23 mouse cellular contexts compared by ENCODE assay signal in genomic region chr12:83527816-83528215, GRCm38 (mm10). TPM values are rescaled to one million over a fixed set of nuclear protein-coding genes. Genes with fewer than 3 reads are reported as not detected.
DNase-seq lines count a peak whose midpoint lies in the region; ATAC-seq and TF ChIP-seq lines count a peak whose summit lies in the region.
"Had no signal": no experiment of that assay in that cellular context is flagged by ENCODE, and none has a peak within 500 bp of the region (broad histone marks: within the 10 kb centered on the region; RNA-seq: fewer than 3 reads in every experiment).

No protein-coding gene starts in this region.

- 50% methylated on average over 6 of the region's 6 CpGs for WGBS in embryonic facial prominence, embryonic 11.5 days
- WGBS in stomach, postnatal 0 days = 62% methylated on average over 6 of the region's 6 CpGs
- 55% methylated on average over 6 of the region's 6 CpGs for WGBS in hindbrain, embryonic 16.5 days

- TF ChIP-seq EP300 in stomach, postnatal 0 days (optimal IDR thresholded peaks at IDR 0.05) = no peak

- peaks cover 66% of the 10 kb centered on the region for H3K36me3 ChIP-seq in megakaryocyte, embryonic 14.5 days (replicated peaks; ENCODE audit: low read length)
- H3K36me3 ChIP-seq in embryonic facial prominence, embryonic 11.5 days (replicated peaks; ENCODE audit: control insufficient read depth, insufficient read depth, low read depth, low read length) = no peaks in the 10 kb centered on the region
- H3K36me3 ChIP-seq in stomach, postnatal 0 days (ENCODE audit: control insufficient read depth, insufficient read depth, low read length) = no peaks in the 10 kb centered on the region
- 0 out of 2 replicates have a peak, but pooled peaks cover 3% of the 10 kb centered on the region for H3K36me3 ChIP-seq in hindbrain, embryonic 16.5 days (ENCODE audit: control insufficient read depth, insufficient read depth, low read length)

- H3K9ac ChIP-seq in embryonic facial prominence, embryonic 11.5 days (replicated peaks; ENCODE audit: low read length) = no peak overlapping the region
- H3K9ac ChIP-seq in stomach, postnatal 0 days (ENCODE audit: low read length) = no peak overlapping the region
- no peak overlapping the region for H3K9ac ChIP-seq in hindbrain, embryonic 16.5 days (ENCODE audit: low read depth, low read length)
- H3K9ac ChIP-seq: forebrain, embryonic 15.5 days; hindbrain, embryonic 15.5 days; intestine, embryonic 15.5 days; liver, postnatal 0 days; neural tube, embryonic 13.5 days had no signal

- H3K4me1 ChIP-seq in megakaryocyte, embryonic 14.5 days = peaks cover 83% of the 10 kb centered on the region
- no peaks in the 10 kb centered on the region for H3K4me1 ChIP-seq in embryonic facial prominence, embryonic 11.5 days (ENCODE audit: control insufficient read depth, insufficient read depth, low read length)
- H3K4me1 ChIP-seq in stomach, postnatal 0 days (replicated peaks; ENCODE audit: control insufficient read depth, insufficient read depth) = no peaks in the 10 kb centered on the region; the same call in 1 of the 2 replicates
- 0 out of 2 replicates have a peak, but pooled peaks cover 3% of the 10 kb centered on the region for H3K4me1 ChIP-seq in hindbrain, embryonic 16.5 days (ENCODE audit: control insufficient read depth, insufficient read depth, low read depth, low read length)
- H3K4me1 ChIP-seq: forebrain, embryonic 15.5 days had no signal

- H3K27ac ChIP-seq in embryonic facial prominence, embryonic 11.5 days (replicated peaks; ENCODE audit: low read depth, low read length) = no peak overlapping the region
- no peak overlapping the region for H3K27ac ChIP-seq in stomach, postnatal 0 days (replicated peaks)
- H3K27ac ChIP-seq in hindbrain, embryonic 16.5 days (ENCODE audit: low read depth, low read length) = no peak overlapping the region
- H3K27ac ChIP-seq: forebrain, embryonic 15.5 days; heart, adult 2 months; hindbrain, embryonic 15.5 days; intestine, embryonic 15.5 days; neural tube, embryonic 13.5 days had no signal

- no peak for ATAC-seq in megakaryocyte, adult 5-6 weeks (ENCODE audit: poor library complexity, severe bottlenecking)
- ATAC-seq in embryonic facial prominence, embryonic 11.5 days (replicated peaks; ENCODE audit: insufficient number of reproducible peaks, low FRiP score, low TSS enrichment, low read depth) = no peak
- no peak for ATAC-seq in stomach, postnatal 0 days (ENCODE audit: low FRiP score, low TSS enrichment)
- no peak for ATAC-seq in granulocyte monocyte progenitor cell, adult 5-6 weeks (replicated peaks; ENCODE audit: poor library complexity, severe bottlenecking)
- ATAC-seq in hindbrain, embryonic 16.5 days = no peak
- ATAC-seq: intestine, embryonic 15.5 days; liver, postnatal 0 days had no signal

- no peaks in the 10 kb centered on the region for H3K27me3 ChIP-seq in megakaryocyte, embryonic 14.5 days (replicated peaks)
- H3K27me3 ChIP-seq in embryonic facial prominence, embryonic 11.5 days (ENCODE audit: control insufficient read depth, insufficient read depth, low read length) = no peaks in the 10 kb centered on the region
- no peaks in the 10 kb centered on the region for H3K27me3 ChIP-seq in stomach, postnatal 0 days (ENCODE audit: control insufficient read depth, insufficient read depth, low read length)
- H3K27me3 ChIP-seq in hindbrain, embryonic 16.5 days (replicated peaks; ENCODE audit: control insufficient read depth, insufficient read depth, low read length) = no peaks in the 10 kb centered on the region
- H3K27me3 ChIP-seq: forebrain, embryonic 15.5 days; hindbrain, embryonic 15.5 days; intestine, embryonic 15.5 days; neural tube, embryonic 13.5 days had no signal

- DNase-seq in R1 (ENCODE audit: low read depth, low spot score) = peak; percentile 75
- DNase-seq in embryonic facial prominence, embryonic 11.5 days (ENCODE audit: low spot score) = peak; percentile 6
- peak; percentile 31 for DNase-seq in stomach, postnatal 0 days (ENCODE audit: low spot score)
- no peak for DNase-seq in heart, postnatal 10 days
- DNase-seq: adrenal gland, postnatal 25 days; cerebellum, adult 8-10 months; gastrocnemius, postnatal 10 days; heart, adult 2 months; kidney, adult 8-10 months; kidney, postnatal 10 days; liver, postnatal 0 days; lung, postnatal 10 days; midbrain, embryonic 14.5 days had no signal

- TF ChIP-seq CTCF in stomach, postnatal 0 days (IDR thresholded peaks at IDR 0.05; ENCODE audit: low read depth) = no peak

- intact Hi-C loops in heart, postnatal 10 days (cut with DNase I) = no loop called here

- H3K4me2 ChIP-seq in embryonic facial prominence, embryonic 11.5 days (ENCODE audit: low read depth, low read length) = no peak overlapping the region
- no peak overlapping the region for H3K4me2 ChIP-seq in stomach, postnatal 0 days (replicated peaks; ENCODE audit: low read depth)
- no peak overlapping the region for H3K4me2 ChIP-seq in hindbrain, embryonic 16.5 days (ENCODE audit: low read length)
- H3K4me2 ChIP-seq: forebrain, embryonic 15.5 days; hindbrain, embryonic 15.5 days; intestine, embryonic 15.5 days; liver, embryonic 11.5 days; neural tube, embryonic 13.5 days had no signal

- no peaks in the 10 kb centered on the region for H3K9me3 ChIP-seq in megakaryocyte, embryonic 14.5 days
- H3K9me3 ChIP-seq in embryonic facial prominence, embryonic 11.5 days (replicated peaks; ENCODE audit: control insufficient read depth, low read length) = no peaks in the 10 kb centered on the region
- no peaks in the 10 kb centered on the region for H3K9me3 ChIP-seq in stomach, postnatal 0 days (ENCODE audit: control insufficient read depth, low read length)
- H3K9me3 ChIP-seq in hindbrain, embryonic 16.5 days (ENCODE audit: control insufficient read depth, low read length) = no peaks in the 10 kb centered on the region
- H3K9me3 ChIP-seq: forebrain, embryonic 15.5 days; G1E; hindbrain, embryonic 15.5 days; intestine, embryonic 15.5 days; neural tube, embryonic 13.5 days had no signal

- peak overlapping the region; percentile 44 for H3K4me3 ChIP-seq in megakaryocyte, embryonic 14.5 days (replicated peaks)
- no peak overlapping the region for H3K4me3 ChIP-seq in embryonic facial prominence, embryonic 11.5 days (ENCODE audit: low read depth, low read length)
- H3K4me3 ChIP-seq in stomach, postnatal 0 days (ENCODE audit: low read depth, low read length) = no peak overlapping the region
- no peak overlapping the region for H3K4me3 ChIP-seq in hindbrain, embryonic 16.5 days (ENCODE audit: low read length)
- H3K4me3 ChIP-seq: forebrain, embryonic 15.5 days; heart, adult 2 months; hindbrain, embryonic 15.5 days; intestine, embryonic 15.5 days; neural tube, embryonic 13.5 days had no signal

RNA-seq across cellular contexts. Expression of gene Dcaf4, which starts 7.5 kb away (rescaled TPM):
- 32.1 and 50.2 TPM in 2 replicates for polyA plus RNA-seq in megakaryocyte, embryonic 14.5 days (2012; ENCODE audit: insufficient read depth, low replicate concordance)
- total RNA-seq in megakaryocyte, adult 5-6 weeks (2015) = 3.5 and 5.8 TPM in 2 replicates
- 5.1 and 5.4 TPM in 2 replicates for total RNA-seq in megakaryocyte, adult 5-6 weeks (2017)
- polyA plus RNA-seq in embryonic facial prominence, embryonic 11.5 days (2014; fragmentation: Nextera tagmentation; extraction: Ambion mirVana) = 27.2 and 28.8 TPM in 2 replicates
- polyA plus RNA-seq in stomach, postnatal 0 days (2015; fragmentation: Nextera tagmentation; extraction: Ambion mirVana) = 19.7 and 21.6 TPM in 2 replicates
- 8.5 and 26.0 TPM in 2 replicates for total RNA-seq in granulocyte monocyte progenitor cell, adult 5-6 weeks (2014; fragmentation: Nextera tagmentation)
- total RNA-seq in granulocyte monocyte progenitor cell, adult 5-6 weeks (2017) = 10.7 and 12.4 TPM in 2 replicates
- 47.3 and 48.2 TPM in 2 replicates for polyA plus RNA-seq in hindbrain, embryonic 16.5 days (2015; fragmentation: Nextera tagmentation; extraction: Ambion mirVana)
- total RNA-seq in heart, postnatal 10 days (2021) = 10 to 100 TPM; 18.6 to 19.5 TPM

RNA-seq across cellular contexts. Expression of gene Dpf3, which starts 40.3 kb away (rescaled TPM):
- polyA plus RNA-seq in megakaryocyte, embryonic 14.5 days (2012; ENCODE audit: insufficient read depth, low replicate concordance) = 3.0 TPM in 1 of 2 replicates, not detected in the other
- total RNA-seq in megakaryocyte, adult 5-6 weeks (2015) = 0.36 TPM in 1 of 2 replicates, not detected in the other
- 1.6 and 5.0 TPM in 2 replicates for total RNA-seq in megakaryocyte, adult 5-6 weeks (2017)
- 2.0 and 6.0 TPM in 2 replicates for polyA plus RNA-seq in embryonic facial prominence, embryonic 11.5 days (2014; fragmentation: Nextera tagmentation; extraction: Ambion mirVana)
- 2.6 and 3.0 TPM in 2 replicates for polyA plus RNA-seq in stomach, postnatal 0 days (2015; fragmentation: Nextera tagmentation; extraction: Ambion mirVana)
- total RNA-seq in granulocyte monocyte progenitor cell, adult 5-6 weeks (2014; fragmentation: Nextera tagmentation) = not detected in 2 replicates
- 0.31 and 2.2 TPM in 2 replicates for total RNA-seq in granulocyte monocyte progenitor cell, adult 5-6 weeks (2017)
- 20.9 and 23.2 TPM in 2 replicates for polyA plus RNA-seq in hindbrain, embryonic 16.5 days (2015; fragmentation: Nextera tagmentation; extraction: Ambion mirVana)
- 10 to 100 TPM; 17.3 to 18.1 TPM for total RNA-seq in heart, postnatal 10 days (2021)

Comparison
In these comparisons a context has a peak if more than half of its experiments do, and no peak if none do; other contexts are left out.
1. DNase-seq: peak in R1 (single experiment), embryonic facial prominence, embryonic 11.5 days (single experiment) and stomach, postnatal 0 days (single experiment); none in heart, postnatal 10 days (0 of 2).